Mouse (Mus musculus): Measurements from ENCODE around the gene Rab21. TPM values are rescaled to one million over a fixed set of nuclear protein-coding genes. Genes with fewer than 3 reads are reported as not detected.
A peak's percentile ranks its signal among the peaks of the same experiment; 100 is the strongest.

Rab21 gene
- total RNA-seq, 2 experiments from 2014 or later, result 77.8 to 81.0 TPM

DNA sequence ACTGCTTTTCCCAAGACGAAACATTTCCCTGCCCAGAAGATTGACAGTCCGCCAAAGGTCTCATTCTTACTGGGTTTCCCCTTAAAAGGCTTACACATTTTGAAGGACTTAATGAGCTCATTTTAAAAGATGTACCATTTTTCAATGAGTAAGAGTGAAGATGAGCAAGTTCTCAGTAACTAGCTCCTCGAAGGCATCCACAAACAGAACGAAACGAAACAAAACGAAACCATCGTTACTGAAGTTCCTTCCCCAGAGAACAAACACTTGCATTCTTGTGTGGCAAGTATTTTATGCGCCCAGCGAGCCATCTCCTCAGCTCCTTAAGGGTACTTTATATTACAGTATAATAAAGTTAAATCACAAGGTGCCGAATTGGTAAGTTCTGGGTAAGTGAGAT is 34.0 kb downstream of the Rab21 start:
- DNase-seq, result no peak

- no peak for DNase-seq
Measured at GRCm38 (mm10) chr10:115271649-115272048, 43.7 kb downstream of the Rab21 start.

GRCm38 (mm10) chr10:115270612-115271390 is 44.6 kb downstream of the Rab21 start:
- DNase-seq, result no peak

DNA sequence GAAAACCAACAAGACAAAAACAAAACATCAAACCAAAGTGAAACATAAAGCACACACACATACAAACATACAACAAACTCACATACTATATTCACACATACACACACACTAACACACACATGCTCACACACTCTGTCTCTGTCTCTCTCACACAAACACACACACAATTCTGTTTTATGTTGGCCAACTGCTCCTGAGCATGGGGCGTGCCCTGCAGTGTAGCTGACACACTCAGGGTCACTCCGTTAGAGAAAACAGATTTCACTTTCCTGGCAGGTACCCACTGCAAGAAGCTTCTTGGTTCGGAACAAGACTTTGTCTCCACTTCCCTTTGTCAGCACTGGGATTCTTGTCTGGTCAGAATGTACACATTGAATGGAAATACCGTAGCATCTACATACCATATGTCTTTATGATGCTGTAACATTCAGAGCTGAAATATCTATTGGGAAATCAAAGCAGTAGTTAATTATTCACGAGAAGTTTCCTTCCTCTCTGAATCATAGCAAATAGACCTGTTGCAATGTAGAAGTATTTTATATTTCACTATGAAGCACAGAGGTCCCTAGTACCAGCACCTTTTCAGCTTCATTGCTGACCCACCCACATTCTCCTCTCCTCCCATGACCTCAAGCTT is 52.4 kb downstream of the Rab21 start:
- DNase-seq, result no peak

GRCm38 (mm10) chr10:115262261-115262660 is 53.1 kb downstream of the Rab21 start:
- no peak for DNase-seq

DNA sequence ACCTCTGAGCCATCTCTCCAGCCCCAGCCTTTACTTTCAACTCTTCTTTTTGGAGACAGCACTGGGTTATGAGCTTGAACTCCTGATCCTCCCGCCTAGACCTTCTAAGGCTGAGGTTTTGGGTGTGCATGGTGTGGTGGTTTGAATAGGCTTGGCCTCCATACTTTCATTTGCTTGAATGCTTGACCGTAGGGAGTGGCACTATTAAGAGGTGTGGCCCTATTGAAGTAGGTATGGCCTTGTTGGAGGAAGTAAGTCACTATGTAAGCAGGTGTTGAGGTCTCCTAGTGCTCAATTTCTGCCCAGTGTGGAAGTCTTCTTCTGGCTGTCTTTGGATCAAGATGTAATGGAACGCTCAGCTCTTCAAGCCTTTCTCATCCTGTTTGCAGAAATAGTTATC is 54.0 kb downstream of the Rab21 start:
- no peak for DNase-seq

DNA sequence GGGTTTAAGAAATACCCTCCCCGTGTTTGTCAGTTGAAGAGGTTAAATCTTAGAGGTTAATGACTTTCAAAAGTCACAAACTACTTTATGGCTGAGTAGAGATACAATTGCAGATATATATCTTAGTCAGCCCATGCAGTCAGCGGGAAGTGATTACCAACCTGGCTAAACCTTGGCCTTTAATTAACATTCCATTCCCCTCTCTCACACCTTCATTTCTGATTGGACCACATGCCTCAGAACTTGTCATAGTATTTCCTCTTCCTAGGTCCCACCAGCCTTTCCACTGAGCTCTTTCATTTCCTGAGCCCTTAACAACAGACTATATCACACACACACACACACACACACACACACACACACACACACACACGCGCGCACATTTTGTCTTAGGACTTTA is 59.2 kb downstream of the Rab21 start:
- DNase-seq, result no peak

- no peak for DNase-seq
Measured at GRCm38 (mm10) chr10:115253521-115253920, 61.9 kb downstream of the Rab21 start.

DNA sequence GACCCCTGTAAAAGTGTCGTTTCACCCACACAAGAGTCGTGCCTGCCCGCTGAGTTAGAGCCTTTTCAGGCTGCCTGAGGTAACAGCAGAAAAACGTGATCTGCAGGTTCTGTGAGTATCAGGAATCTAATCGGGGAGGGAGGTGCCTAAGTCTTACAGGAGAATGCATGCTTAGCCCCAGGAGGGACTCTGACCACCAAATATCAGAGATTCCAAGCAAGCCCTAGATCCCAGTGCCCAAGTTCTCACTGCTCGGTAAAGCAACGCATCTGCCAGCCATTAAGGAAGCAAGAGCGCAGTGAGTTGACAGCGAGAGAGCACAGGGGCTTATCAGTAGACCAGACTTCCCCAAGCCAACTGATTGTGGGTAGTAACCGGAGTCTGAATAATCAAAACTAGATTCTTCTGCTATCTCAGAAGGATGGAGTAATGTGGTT is 63.1 kb downstream of the Rab21 start:
- DNase-seq, result peak; percentile 17 to 57

DNA sequence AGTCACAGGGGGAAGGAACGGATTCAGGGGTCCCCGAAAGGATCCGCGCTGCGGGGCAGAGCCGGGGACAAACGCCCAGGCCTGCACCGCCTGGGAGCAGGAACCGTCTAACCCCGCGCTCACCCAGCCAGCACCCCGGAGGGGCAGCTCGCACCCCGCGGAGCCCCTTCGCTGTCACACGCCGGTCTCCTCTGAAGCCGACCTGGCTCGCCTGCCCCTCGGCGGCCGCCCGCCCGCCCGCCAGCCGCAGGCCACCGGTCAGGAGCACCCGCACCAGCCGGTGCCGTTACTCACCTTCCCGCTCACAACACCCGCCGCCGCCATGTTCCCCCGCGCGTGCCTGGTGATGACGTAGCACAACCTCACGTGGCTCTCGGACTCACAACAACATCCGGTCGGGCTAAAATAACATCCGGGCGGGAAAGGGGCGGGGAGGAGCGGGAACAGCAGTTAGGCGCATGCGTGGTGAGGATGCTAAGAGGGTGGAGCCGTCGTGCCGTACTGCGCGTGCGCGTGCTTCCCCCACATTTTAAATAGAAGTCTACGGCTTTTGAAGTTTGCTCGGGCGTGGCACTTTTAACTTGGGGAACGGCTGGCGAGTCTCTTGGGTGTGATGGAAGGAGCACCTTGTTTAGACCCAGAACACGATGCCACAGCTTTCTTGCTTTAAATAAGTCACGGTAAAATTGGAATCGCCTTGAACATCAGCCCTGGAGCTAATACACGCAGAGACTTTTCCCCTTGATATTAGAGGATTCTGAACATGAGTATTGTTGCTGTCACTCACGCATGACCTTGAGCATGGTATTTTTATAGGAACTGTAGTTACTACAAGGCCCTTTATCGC is 64.1 kb downstream of the Rab21 start, which contains the start of gene Tbc1d15:
TSS of gene Tbc1d15 (minus strand) at position 380 of the 847 bp plus-strand sequence.
- DNase-seq, result peak; percentile 98 to 99

DNA sequence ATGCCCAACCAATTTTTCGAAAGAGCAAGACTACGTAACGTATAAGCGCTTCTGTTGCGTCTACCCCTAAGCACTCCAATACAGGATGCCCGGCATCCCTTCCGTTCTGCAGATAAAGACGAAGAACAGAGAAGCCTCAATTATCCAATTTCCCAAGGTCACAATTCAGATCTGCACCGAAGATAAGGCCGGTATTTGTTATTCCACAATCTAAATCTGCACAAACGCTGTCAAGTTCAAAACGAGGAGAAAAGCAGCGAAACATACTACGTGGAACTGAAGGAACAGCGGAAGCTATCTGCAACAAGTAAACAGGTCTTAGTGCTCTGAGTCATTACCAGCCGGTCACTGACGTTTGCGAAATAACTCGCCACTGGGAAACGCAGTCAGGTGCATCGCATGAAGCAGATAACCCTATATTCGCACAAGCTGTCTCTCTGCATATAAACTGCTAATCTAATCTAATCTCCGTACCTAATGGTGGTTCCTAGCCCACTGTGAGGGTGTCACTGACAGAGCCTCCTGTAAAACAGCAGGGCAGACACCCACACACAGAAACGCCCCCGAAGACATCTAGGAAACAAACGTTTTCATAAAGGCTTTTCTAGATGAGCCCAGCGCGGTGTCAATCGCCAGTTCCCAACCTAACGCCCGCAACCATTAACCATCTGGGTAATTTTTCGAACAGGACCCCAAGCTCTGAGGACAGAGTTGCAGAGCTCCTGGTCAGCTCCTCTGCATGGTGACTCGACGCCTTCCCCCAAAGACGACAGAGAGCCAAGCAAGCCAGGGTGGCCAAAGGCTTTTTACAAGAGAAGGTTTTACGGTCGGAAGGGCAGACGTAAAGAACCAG is 64.9 kb downstream of the Rab21 start:
- peak in 1 of 2 experiments; percentile 30 for DNase-seq

DNA sequence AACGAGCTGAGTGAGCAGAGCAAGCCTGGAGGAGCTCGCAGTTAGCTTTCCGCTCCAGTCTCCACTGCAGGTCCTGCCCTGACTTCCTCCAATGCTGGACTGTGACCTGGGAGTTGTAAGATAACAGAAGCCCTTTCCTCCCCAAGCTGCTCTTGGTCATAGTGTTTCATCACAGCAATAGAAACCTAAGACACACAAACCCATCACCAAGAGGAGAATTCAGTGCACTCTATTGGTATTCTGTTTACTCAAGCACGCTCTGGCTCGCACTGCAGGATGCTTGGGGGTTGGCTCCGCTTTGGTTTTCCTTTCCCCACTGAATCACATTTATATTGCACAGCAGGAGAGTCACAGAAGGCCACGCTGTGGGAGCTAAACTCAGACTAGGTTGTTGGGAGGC is 67.4 kb downstream of the Rab21 start:
- peak in 1 of 2 experiments; percentile 28 for DNase-seq

- DNase-seq, result no peak
Measured at GRCm38 (mm10) chr10:115245488-115245887, 69.9 kb downstream of the Rab21 start.

GRCm38 (mm10) chr10:115241082-115241595 is 74.3 kb downstream of the Rab21 start:
- no peak for DNase-seq

- no peak for DNase-seq
Measured at GRCm38 (mm10) chr10:115237931-115238330, 77.5 kb downstream of the Rab21 start.

Other genes with a start within 250 kb of the Rab21 start
- gene Tph2, start 130.6 kb downstream of the Rab21 start, total RNA-seq (2021), result not detected
- 10 to 100 TPM; 47.9 to 49.2 TPM for gene Tbc1d15, start 64.1 kb downstream of the Rab21 start, total RNA-seq (2021)
- 10 to 100 TPM; 11.2 to 16.9 TPM for gene Tmem19, start 46.9 kb upstream of the Rab21 start, total RNA-seq (2021)
- gene Thap2, start 68.8 kb upstream of the Rab21 start, total RNA-seq (2021), result 1 to 10 TPM; 8.7 to 9.3 TPM
- 10 to 100 TPM; 10.7 to 12.8 TPM for gene Zfc3h1, start 69.4 kb upstream of the Rab21 start, total RNA-seq (2021)